Mouse (Mus musculus): ENCODE measurements around the gene Nrl. TPM values are rescaled to one million over a fixed set of nuclear protein-coding genes. Genes with fewer than 3 reads are reported as not detected.

Gene Nrl
- total RNA-seq, 2 experiments from 2014 or later, result not detected

- intact Hi-C loops (cut with DNase I), result loop anchor here (1.0 to 2.0 kb wide), 2 partner anchors 39 to 387 kb away; no protein-coding TSS in a partner anchor
- peak; percentile 38 to 70 for DNase-seq
Measured at GRCm38 (mm10) chr14:55536116-55536745, 11.4 kb upstream of the Nrl start.

- intact Hi-C loops (cut with DNase I), result no loop called here
- DNase-seq, result peak in 1 of 2 experiments; percentile 41
Measured at GRCm38 (mm10) chr14:55527940-55528339, 3.2 kb upstream of the Nrl start.

- intact Hi-C loops (cut with DNase I), result no loop called here
- DNase-seq, result no peak
Measured at GRCm38 (mm10) chr14:55526674-55527073, 1.9 kb upstream of the Nrl start.

- intact Hi-C loops (cut with DNase I), result no loop called here
Measured at GRCm38 (mm10) chr14:55524062-55524461, 719 bp downstream of the Nrl start.

GRCm38 (mm10) chr14:55520451-55521361 lies 4.1 kb downstream of the Nrl start:
- intact Hi-C loops (cut with DNase I), result no loop called here
- peak in 1 of 2 experiments; percentile 22 for DNase-seq

More at GRCm38 (mm10) chr14:55524062-55524461, 719 bp downstream of the Nrl start:
- no peak for DNase-seq

GRCm38 (mm10) chr14:55519604-55520003 lies 5.2 kb downstream of the Nrl start:
- intact Hi-C loops (cut with DNase I), result no loop called here
- no peak for DNase-seq

GRCm38 (mm10) chr14:55518897-55519296 lies 5.9 kb downstream of the Nrl start:
- DNase-seq, result no peak
- intact Hi-C loops (cut with DNase I), result no loop called here

- no peak for DNase-seq
- intact Hi-C loops (cut with DNase I), result no loop called here
Measured at GRCm38 (mm10) chr14:55515846-55516245, 8.9 kb downstream of the Nrl start.

- intact Hi-C loops (cut with DNase I), result no loop called here
- DNase-seq, result no peak
Measured at GRCm38 (mm10) chr14:55513927-55514326, 10.9 kb downstream of the Nrl start.

- intact Hi-C loops (cut with DNase I), result no loop called here
- no peak for DNase-seq
Measured at GRCm38 (mm10) chr14:55511037-55511436, 13.7 kb downstream of the Nrl start.

- intact Hi-C loops (cut with DNase I), result no loop called here
- DNase-seq, result no peak
Measured at GRCm38 (mm10) chr14:55510125-55510731, 14.6 kb downstream of the Nrl start, which contains the start of gene Cpne6. Gene Cpne6, plus strand, starts transcription at chr14:55510445.

GRCm38 (mm10) chr14:55509540-55509939 lies 15.2 kb downstream of the Nrl start:
- no peak for DNase-seq
- intact Hi-C loops (cut with DNase I), result no loop called here

- no peak for DNase-seq
- intact Hi-C loops (cut with DNase I), result no loop called here
Measured at GRCm38 (mm10) chr14:55507801-55508200, 17.0 kb downstream of the Nrl start.

GRCm38 (mm10) chr14:55505612-55506011 lies 19.2 kb downstream of the Nrl start:
- no peak for DNase-seq
- intact Hi-C loops (cut with DNase I), result no loop called here

- intact Hi-C loops (cut with DNase I), result loop anchor here (1.0 to 10.0 kb wide), 4 partner anchors 39 to 247 kb away; partner anchors contain the start of genes Dhrs1, Irf9 and Nop9
- DNase-seq, result peak; percentile 89 to 95
Measured at GRCm38 (mm10) chr14:55497449-55497821, 27.3 kb downstream of the Nrl start.

- no peak for DNase-seq
- intact Hi-C loops (cut with DNase I), result loop anchor here (1.0 to 10.0 kb wide), 4 partner anchors 39 to 248 kb away; partner anchors contain the start of genes Dhrs1, Irf9 and Nop9
Measured at GRCm38 (mm10) chr14:55496761-55497448, 27.9 kb downstream of the Nrl start.

- intact Hi-C loops (cut with DNase I), result loop anchor here (5.0 to 10.0 kb wide), 2 partner anchors 107 to 249 kb away; partner anchors contain the start of genes Dhrs1, Irf9 and Nop9
- peak in 1 of 2 experiments; percentile 28 for DNase-seq
Measured at GRCm38 (mm10) chr14:55495509-55496240, 29.1 kb downstream of the Nrl start.

GRCm38 (mm10) chr14:55492103-55492502 lies 32.7 kb downstream of the Nrl start:
- no peak for DNase-seq
- intact Hi-C loops (cut with DNase I), result loop anchor here (10.0 kb wide), 1 partner anchor 253 kb away; the partner anchor contains the start of genes Dhrs1 and Nop9

GRCm38 (mm10) chr14:55491291-55491833 lies 33.4 kb downstream of the Nrl start:
- DNase-seq, result peak; percentile 65 to 68
- intact Hi-C loops (cut with DNase I), result loop anchor here (10.0 kb wide), 1 partner anchor 253 kb away; the partner anchor contains the start of genes Dhrs1 and Nop9

Measured in heart, postnatal 10 days (tissue).